Mouse (Mus musculus) cerebellum, postnatal 36 days (tissue): ENCODE measurements around the gene Med6.
"Not testable (repeated sequence)": the region's sequence is repeated elsewhere in the genome, so short reads cannot be mapped to it uniquely, and the experiment has no call there.

Experiments
- DNase-seq, 2 experiments: peaks; one replicate each; pipeline ENCODE4 v3.0.0; 2021 to 2022; ENCODE audit warnings: mixed read lengths in 2 of 2

Gene Med6

DNA sequence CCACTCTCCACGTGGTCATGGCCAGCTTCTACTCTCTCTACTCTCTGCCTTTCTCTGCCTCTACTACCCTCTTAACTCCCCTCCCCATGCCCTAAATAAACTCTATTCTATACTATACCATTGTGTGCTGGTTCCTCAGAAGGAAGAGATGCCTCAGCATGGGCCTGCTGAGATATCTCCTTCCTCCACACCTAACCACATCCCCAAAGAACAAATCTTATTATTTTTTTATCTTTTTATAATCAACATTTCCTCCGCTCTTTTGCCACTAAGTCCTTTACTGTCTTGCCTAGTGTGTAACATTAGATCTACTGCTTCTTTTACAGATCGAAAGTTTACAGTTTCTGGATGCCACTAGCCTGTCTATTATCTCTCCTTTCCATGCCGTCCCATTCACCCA is 47.6 kb downstream of the Med6 start:
- no peak for DNase-seq

DNA sequence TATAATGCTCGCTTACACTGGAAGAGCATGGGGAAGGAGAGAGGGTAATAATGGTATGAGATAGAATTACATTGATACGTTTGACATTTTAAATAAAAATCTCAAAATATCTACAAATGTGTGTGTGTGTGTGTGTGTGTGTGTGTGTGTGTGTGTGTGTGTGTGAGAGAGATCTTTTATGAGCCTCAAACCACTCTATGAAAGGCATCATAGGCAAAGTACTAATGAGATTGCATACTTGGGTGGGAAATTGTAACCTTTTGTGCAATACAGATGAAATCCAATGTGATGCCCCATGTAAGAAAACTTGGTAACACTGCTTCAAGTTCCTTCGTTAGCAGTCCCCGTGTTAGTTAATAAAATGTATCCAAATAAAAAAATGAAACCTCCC is 61.8 kb downstream of the Med6 start:
- DNase-seq, result no peak

DNA sequence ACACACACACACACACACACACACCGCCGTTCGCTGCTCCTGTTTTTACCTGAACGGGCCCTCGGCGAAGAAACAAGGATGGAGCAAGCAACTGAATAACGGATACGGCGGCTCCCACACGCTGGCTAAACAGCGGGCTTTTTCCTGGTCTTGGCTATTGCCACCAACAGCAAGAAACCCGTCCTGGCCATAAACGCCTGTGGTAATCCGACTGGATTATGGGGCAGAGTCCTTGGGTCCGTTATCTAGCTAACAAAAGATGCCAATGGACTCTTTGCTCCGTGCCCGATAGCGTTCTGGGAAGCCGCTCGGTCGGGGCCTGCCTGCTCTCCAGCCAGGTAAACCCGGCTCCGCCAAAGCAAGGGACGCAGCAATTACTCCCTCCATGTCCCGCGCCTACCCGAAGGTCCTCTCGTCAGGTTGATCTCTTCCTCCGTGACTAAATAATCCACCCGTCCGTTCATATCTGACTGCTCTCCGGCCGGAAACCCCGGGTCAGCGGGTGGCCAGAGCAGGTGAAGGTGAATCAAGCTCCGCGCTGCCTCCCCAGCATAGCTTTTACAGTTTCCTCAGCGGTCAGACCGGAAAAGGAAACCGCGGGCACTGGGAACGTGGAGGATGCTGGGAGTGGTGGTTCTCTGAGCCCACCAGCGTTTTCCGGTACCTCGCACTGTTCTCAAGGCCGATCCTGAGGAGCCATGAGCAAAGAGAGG is 62.3 kb downstream of the Med6 start, which contains the start of the genes Gm20498 and Synj2bp:
Gene Gm20498 (minus strand): TSS at position 590 of the 713 bp plus-strand sequence.
Gene Synj2bp (minus strand): TSS at position 596 of the 713 bp plus-strand sequence.
- DNase-seq, result peak; percentile 90 to 94

DNA sequence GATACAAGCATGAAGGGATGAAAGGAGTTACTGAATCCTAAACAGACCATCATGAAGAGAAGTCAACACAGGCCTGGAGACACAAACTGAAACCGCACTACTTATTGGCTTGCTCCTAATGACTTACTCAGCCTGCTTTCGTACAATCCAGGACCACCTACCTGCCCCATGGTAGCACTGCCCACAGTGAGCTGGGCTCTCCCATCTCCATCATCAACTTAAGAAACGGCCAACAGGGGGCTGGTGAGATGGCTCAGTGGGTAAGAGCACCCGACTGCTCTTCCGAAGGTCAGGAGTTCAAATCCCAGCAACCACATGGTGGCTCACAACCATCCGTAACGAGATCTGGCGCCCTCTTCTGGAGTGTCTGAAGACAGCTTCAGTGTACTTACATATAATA is 64.2 kb downstream of the Med6 start:
- not testable (repeated sequence) for DNase-seq
